Mouse (Mus musculus): ENCODE measurements at regions not wholly inside any gene's neighbourhood (a gene's known extent, or its start where the extent isn't known, plus 50 kb on each side); places are given as distances from the start of the nearest gene placed in this dataset.
"Not testable (repeated sequence)": the region's sequence is repeated elsewhere in the genome, so short reads cannot be mapped to it uniquely, and the experiment has no call there.

GRCm38 (mm10) chr14:33691690-33692089 is 102.7 kb downstream of the Ptpn20 start:
- ATAC-seq (ENCODE audit: insufficient number of reproducible peaks, low FRiP score, low TSS enrichment) = no peak

- no peak for ATAC-seq (ENCODE audit: insufficient number of reproducible peaks, low FRiP score, low TSS enrichment)
Observed at GRCm38 (mm10) chr14:33694224-33694623, 105.2 kb downstream of the Ptpn20 start.

GRCm38 (mm10) chr14:33695362-33695982 is 106.5 kb downstream of the Ptpn20 start:
- ATAC-seq (ENCODE audit: insufficient number of reproducible peaks, low FRiP score, low TSS enrichment) = 0 out of 2 replicates have a peak, but pooled peaks have one; percentile 1

GRCm38 (mm10) chr14:33696817-33697216 is 107.8 kb downstream of the Ptpn20 start:
- no peak for ATAC-seq (ENCODE audit: insufficient number of reproducible peaks, low FRiP score, low TSS enrichment)

- no peak for ATAC-seq (ENCODE audit: insufficient number of reproducible peaks, low FRiP score, low TSS enrichment)
Observed at GRCm38 (mm10) chr14:33699777-33700438, 110.9 kb downstream of the Ptpn20 start.

GRCm38 (mm10) chr14:33707661-33708297 is 118.8 kb downstream of the Ptpn20 start:
- ATAC-seq (ENCODE audit: insufficient number of reproducible peaks, low FRiP score, low TSS enrichment) = no peak

GRCm38 (mm10) chr14:33708298-33708665 is 119.3 kb downstream of the Ptpn20 start:
- ATAC-seq (ENCODE audit: insufficient number of reproducible peaks, low FRiP score, low TSS enrichment) = no peak

- ATAC-seq (ENCODE audit: insufficient number of reproducible peaks, low FRiP score, low TSS enrichment) = no peak
Observed at GRCm38 (mm10) chr14:33712458-33712857, 123.5 kb downstream of the Ptpn20 start.

GRCm38 (mm10) chr14:33719651-33720050 is 130.6 kb downstream of the Ptpn20 start:
- no peak for ATAC-seq (ENCODE audit: insufficient number of reproducible peaks, low FRiP score, low TSS enrichment)

- ATAC-seq (ENCODE audit: insufficient number of reproducible peaks, low FRiP score, low TSS enrichment) = not testable (repeated sequence)
Observed at GRCm38 (mm10) chr14:33722379-33723145, 133.6 kb downstream of the Ptpn20 start.

GRCm38 (mm10) chr14:33726500-33726899 is 137.5 kb downstream of the Ptpn20 start:
- no peak for ATAC-seq (ENCODE audit: insufficient number of reproducible peaks, low FRiP score, low TSS enrichment)

GRCm38 (mm10) chr14:33729115-33729884 is 140.3 kb downstream of the Ptpn20 start:
- ATAC-seq (ENCODE audit: insufficient number of reproducible peaks, low FRiP score, low TSS enrichment) = no peak

GRCm38 (mm10) chr14:33732698-33733097 is 143.7 kb downstream of the Ptpn20 start:
- no peak for ATAC-seq (ENCODE audit: insufficient number of reproducible peaks, low FRiP score, low TSS enrichment)

GRCm38 (mm10) chr14:33734446-33735043 is 145.5 kb downstream of the Ptpn20 start:
- ATAC-seq (ENCODE audit: insufficient number of reproducible peaks, low FRiP score, low TSS enrichment) = peak; percentile 32; the same call in 1 of the 2 replicates

- ATAC-seq (ENCODE audit: insufficient number of reproducible peaks, low FRiP score, low TSS enrichment) = no peak
Observed at GRCm38 (mm10) chr14:33735653-33736052, 146.6 kb downstream of the Ptpn20 start.

GRCm38 (mm10) chr14:33746181-33746580 is 157.2 kb downstream of the Ptpn20 start:
- ATAC-seq (ENCODE audit: insufficient number of reproducible peaks, low FRiP score, low TSS enrichment) = peak; percentile 9; the same call in 1 of the 2 replicates

- ATAC-seq (ENCODE audit: insufficient number of reproducible peaks, low FRiP score, low TSS enrichment) = no peak
Observed at GRCm38 (mm10) chr14:33759656-33760055, 163.7 kb upstream of the Gdf10 start.

GRCm38 (mm10) chr14:33763641-33764046 is 159.7 kb upstream of the Gdf10 start:
- no peak for ATAC-seq (ENCODE audit: insufficient number of reproducible peaks, low FRiP score, low TSS enrichment)

GRCm38 (mm10) chr14:33765767-33766166 is 157.6 kb upstream of the Gdf10 start:
- no peak for ATAC-seq (ENCODE audit: insufficient number of reproducible peaks, low FRiP score, low TSS enrichment)

GRCm38 (mm10) chr14:33772374-33772773 is 151.0 kb upstream of the Gdf10 start:
- no peak for ATAC-seq (ENCODE audit: insufficient number of reproducible peaks, low FRiP score, low TSS enrichment)
